Mouse (Mus musculus): ENCODE results near the gene Spen. TPM values are rescaled to one million over a fixed set of nuclear protein-coding genes. Genes with fewer than 3 reads are reported as not detected.

The Spen gene
- polyA plus RNA-seq, 1 experiment from 2014 or later: 6.2 TPM

DNA sequence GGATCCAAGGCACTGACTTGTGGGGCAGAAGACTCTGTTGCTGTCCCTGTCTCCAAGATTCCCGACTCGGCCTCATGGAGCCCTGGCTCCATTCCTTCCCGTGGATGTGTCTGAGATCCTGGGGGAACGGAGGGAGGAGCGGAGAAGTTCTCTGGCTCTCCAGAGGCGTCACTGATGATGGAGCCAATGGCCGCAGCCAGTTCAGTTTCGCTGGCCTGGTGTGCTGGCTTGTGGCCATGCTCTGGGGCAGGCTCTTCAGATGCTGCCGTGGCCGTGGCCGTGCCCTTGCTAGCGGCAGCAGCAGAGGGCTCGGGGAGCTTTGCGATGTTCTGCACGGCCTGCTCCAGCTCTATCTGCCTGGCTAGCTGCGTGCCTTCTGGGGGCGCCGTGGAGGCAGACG lies 64.0 kb downstream of the Spen start:
- WGBS: 80% methylated on average over 19 of the region's 19 CpGs
- ATAC-seq (replicated peaks; ENCODE audit: low FRiP score, low read depth): no peak
- H3K9ac ChIP-seq (ENCODE audit: low read depth, low read length): no peak overlapping the region

DNA sequence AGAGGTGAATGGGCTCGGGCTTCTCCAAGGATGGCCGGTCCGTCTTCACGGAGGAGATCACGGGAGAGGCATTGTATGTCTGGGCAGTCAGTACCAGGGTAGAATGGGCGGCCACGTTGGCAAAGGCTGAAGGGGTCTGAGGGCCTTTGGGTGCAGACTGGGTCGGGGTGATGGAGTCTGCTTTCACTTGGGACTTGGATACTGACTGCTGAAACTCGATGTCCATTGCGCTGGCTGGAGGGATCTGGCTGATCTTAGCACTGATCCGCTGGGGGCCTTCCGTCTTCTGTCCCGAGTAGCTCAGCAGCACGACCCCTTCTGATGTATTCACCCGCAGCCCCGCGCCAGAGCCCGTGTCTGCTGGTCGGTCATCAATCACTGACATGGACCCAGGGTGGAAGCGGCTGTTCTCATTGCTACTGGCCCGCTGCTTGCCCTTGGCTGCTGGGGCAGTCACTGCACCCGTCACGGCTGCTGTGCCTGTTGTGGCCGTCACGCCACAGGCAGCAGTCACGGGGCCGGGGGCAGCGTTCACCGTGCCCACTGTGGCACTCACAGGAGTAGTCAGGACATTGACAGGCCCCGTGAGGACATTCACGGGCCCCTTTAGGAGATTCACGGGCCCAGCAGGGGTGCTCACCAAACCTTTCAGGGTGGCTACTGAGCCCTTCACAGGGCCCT lies 65.6 kb downstream of the Spen start:
- H3K9ac ChIP-seq (ENCODE audit: low read depth, low read length): no peak overlapping the region
- H3K36me3 ChIP-seq (ENCODE audit: insufficient read depth, low read length): peaks cover 86% of the 10 kb centered on the region
- no peaks in the 10 kb centered on the region for H3K4me1 ChIP-seq (replicated peaks; ENCODE audit: insufficient read depth, low read length)
- no peak for ATAC-seq (replicated peaks; ENCODE audit: low FRiP score, low read depth)
- DNase-seq (ENCODE audit: low spot score): no peak
- no peak overlapping the region for H3K4me2 ChIP-seq (ENCODE audit: low read length)
- 69% methylated on average over 32 of the region's 32 CpGs for WGBS
- no peaks in the 10 kb centered on the region for H3K27me3 ChIP-seq (ENCODE audit: insufficient read depth, low read length)
- H3K4me3 ChIP-seq (replicated peaks; ENCODE audit: low read depth, low read length): no peak overlapping the region
- H3K27ac ChIP-seq: no peak overlapping the region
- no peak for TF ChIP-seq CTCF (IDR thresholded peaks at IDR 0.05; ENCODE audit: low read depth)
- no peaks in the 10 kb centered on the region for H3K9me3 ChIP-seq (replicated peaks; ENCODE audit: low read length)

More for the DNA sequence above, 64.0 kb downstream of the Spen start:
- Histone ChIP-seq H3K27ac (no peak overlapping the region), H3K36me3 (ENCODE audit: insufficient read depth, low read length) (peaks cover 88% of the 10 kb centered on the region), H3K4me1 (replicated peaks; ENCODE audit: insufficient read depth, low read length) (no peaks in the 10 kb centered on the region), H3K27me3 (ENCODE audit: insufficient read depth, low read length) (no peaks in the 10 kb centered on the region), H3K9me3 (replicated peaks; ENCODE audit: low read length) (no peaks in the 10 kb centered on the region), H3K4me3 (replicated peaks; ENCODE audit: low read depth, low read length) (no peak overlapping the region), H3K4me2 (ENCODE audit: low read length) (no peak overlapping the region)
- DNase-seq (ENCODE audit: low spot score): no peak
- TF ChIP-seq CTCF (IDR thresholded peaks at IDR 0.05; ENCODE audit: low read depth): no peak

DNA sequence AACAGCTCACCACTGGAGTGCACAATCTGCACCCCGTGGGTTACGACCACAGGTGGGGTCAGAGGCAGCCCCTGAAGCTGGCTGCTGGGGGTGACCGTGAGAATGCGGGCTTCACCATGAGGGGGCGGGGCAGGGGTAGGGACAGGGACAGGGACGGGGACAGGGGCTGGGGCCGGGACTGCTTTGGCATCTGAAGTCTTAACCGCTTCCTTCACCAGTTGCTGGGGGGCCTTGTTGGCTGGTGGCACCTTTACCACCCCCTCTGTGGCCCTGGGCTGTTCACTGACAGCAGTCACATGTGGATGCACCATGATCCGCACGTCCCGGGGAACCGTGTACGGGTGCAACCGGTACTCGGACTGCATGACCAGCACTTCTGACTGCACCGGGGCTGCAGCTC lies 66.9 kb downstream of the Spen start:
- 96% methylated on average over 16 of the region's 16 CpGs for WGBS
- H3K4me1 ChIP-seq (replicated peaks; ENCODE audit: insufficient read depth, low read length): no peaks in the 10 kb centered on the region

DNA sequence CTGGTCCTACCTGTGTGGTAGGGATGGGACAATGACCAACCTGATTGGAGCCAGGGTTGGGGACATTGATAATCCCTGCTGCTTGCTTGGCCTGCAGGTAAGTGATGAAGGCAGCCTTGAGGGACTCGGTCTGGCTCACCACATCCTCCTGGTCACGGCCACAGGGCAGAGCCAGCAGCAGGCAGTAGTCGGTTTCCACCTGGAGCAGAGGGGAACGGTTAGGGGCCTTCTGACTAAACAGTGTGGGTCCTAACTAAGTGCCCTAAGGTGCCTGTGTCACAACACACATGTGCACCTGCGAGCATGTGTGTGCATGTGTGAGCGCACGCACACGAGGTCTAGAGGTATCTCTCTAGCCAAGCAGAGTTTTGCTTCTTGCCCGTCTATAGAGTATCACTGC lies 69.1 kb downstream of the Spen start:
- no peak for ATAC-seq (replicated peaks; ENCODE audit: low FRiP score, low read depth)
- no peak for DNase-seq (ENCODE audit: low spot score)
- no peaks in the 10 kb centered on the region for H3K9me3 ChIP-seq (replicated peaks; ENCODE audit: low read length)
- no peak for TF ChIP-seq CTCF (IDR thresholded peaks at IDR 0.05; ENCODE audit: low read depth)
- H3K27me3 ChIP-seq (ENCODE audit: insufficient read depth, low read length): no peaks in the 10 kb centered on the region
- H3K27ac ChIP-seq: no peak overlapping the region
- no peak overlapping the region for H3K9ac ChIP-seq (ENCODE audit: low read depth, low read length)
- no peak overlapping the region for H3K4me3 ChIP-seq (replicated peaks; ENCODE audit: low read depth, low read length)
- no peak overlapping the region for H3K4me2 ChIP-seq (ENCODE audit: low read length)
- WGBS: 87% methylated on average over 9 of the region's 9 CpGs
- peaks cover 83% of the 10 kb centered on the region for H3K36me3 ChIP-seq (ENCODE audit: insufficient read depth, low read length)
- no peaks in the 10 kb centered on the region for H3K4me1 ChIP-seq (replicated peaks; ENCODE audit: insufficient read depth, low read length)

More for the DNA sequence above, 66.9 kb downstream of the Spen start:
- TF ChIP-seq CTCF (IDR thresholded peaks at IDR 0.05; ENCODE audit: low read depth): no peak
- Histone ChIP-seq H3K4me2 (ENCODE audit: low read length) (no peak overlapping the region), H3K27ac (no peak overlapping the region), H3K4me3 (replicated peaks; ENCODE audit: low read depth, low read length) (no peak overlapping the region), H3K9ac (ENCODE audit: low read depth, low read length) (no peak overlapping the region), H3K9me3 (replicated peaks; ENCODE audit: low read length) (no peaks in the 10 kb centered on the region), H3K27me3 (ENCODE audit: insufficient read depth, low read length) (no peaks in the 10 kb centered on the region), H3K36me3 (ENCODE audit: insufficient read depth, low read length) (peaks cover 84% of the 10 kb centered on the region)
- ATAC-seq (replicated peaks; ENCODE audit: low FRiP score, low read depth) (no peak), DNase-seq (ENCODE audit: low spot score) (no peak)

DNA sequence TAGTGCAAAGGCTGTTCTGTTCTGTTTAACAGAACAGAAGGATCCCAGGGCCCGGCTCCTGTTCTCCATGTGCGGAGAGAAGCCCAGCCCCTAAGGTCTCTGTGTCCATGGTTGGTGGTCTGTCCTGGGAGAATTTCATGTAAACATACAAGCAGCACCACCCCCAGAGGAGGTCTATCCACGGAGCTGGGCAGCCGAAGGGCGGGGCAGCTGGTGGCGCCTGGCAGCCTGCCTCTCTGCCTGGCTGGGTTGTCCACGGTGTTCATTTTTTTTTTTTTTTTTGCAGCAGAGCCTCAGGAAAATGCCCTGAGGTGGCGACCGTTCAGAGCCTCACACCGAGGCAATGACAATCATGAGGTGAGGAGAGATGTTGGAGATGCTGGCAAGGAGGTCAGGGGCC lies 69.8 kb downstream of the Spen start:
- no peak overlapping the region for H3K4me2 ChIP-seq (ENCODE audit: low read length)
- H3K27me3 ChIP-seq (ENCODE audit: insufficient read depth, low read length): no peaks in the 10 kb centered on the region
- no peak for ATAC-seq (replicated peaks; ENCODE audit: low FRiP score, low read depth)
- peaks cover 83% of the 10 kb centered on the region for H3K36me3 ChIP-seq (ENCODE audit: insufficient read depth, low read length)
- H3K4me3 ChIP-seq (replicated peaks; ENCODE audit: low read depth, low read length): no peak overlapping the region
- 53% methylated on average over 10 of the region's 10 CpGs for WGBS
- no peak overlapping the region for H3K9ac ChIP-seq (ENCODE audit: low read depth, low read length)
- TF ChIP-seq CTCF (IDR thresholded peaks at IDR 0.05; ENCODE audit: low read depth): no peak
- no peaks in the 10 kb centered on the region for H3K9me3 ChIP-seq (replicated peaks; ENCODE audit: low read length)
- no peaks in the 10 kb centered on the region for H3K4me1 ChIP-seq (replicated peaks; ENCODE audit: insufficient read depth, low read length)
- no peak for DNase-seq (ENCODE audit: low spot score)
- H3K27ac ChIP-seq: no peak overlapping the region

DNA sequence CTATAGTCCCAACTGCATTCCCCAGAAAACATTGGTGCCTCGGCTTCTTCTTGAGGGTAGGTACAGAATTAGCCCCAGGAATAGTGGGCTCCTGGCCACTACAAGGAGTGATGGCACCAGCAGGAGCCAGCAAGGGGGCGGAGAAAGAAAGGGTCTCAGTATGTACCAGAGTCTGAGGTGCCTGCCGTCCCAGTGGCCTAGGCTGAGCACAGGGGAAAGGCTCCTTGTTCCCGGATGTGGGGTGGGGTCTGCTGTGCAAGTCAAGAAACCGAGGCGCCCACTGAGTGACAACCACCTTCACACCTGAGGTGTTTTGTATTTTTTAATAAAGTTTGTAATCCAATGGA lies 70.8 kb downstream of the Spen start:
- no peak for TF ChIP-seq CTCF (IDR thresholded peaks at IDR 0.05; ENCODE audit: low read depth)
- ATAC-seq (replicated peaks; ENCODE audit: low FRiP score, low read depth): no peak
- 75% methylated on average over 6 of the region's 6 CpGs for WGBS
- DNase-seq (ENCODE audit: low spot score): no peak
- H3K4me2 ChIP-seq (ENCODE audit: low read length): no peak overlapping the region
- H3K27ac ChIP-seq: no peak overlapping the region
- H3K9ac ChIP-seq (ENCODE audit: low read depth, low read length): no peak overlapping the region
- H3K27me3 ChIP-seq (ENCODE audit: insufficient read depth, low read length): no peaks in the 10 kb centered on the region
- H3K4me3 ChIP-seq (replicated peaks; ENCODE audit: low read depth, low read length): no peak overlapping the region
- peaks cover 80% of the 10 kb centered on the region for H3K36me3 ChIP-seq (ENCODE audit: insufficient read depth, low read length)
- H3K9me3 ChIP-seq (replicated peaks; ENCODE audit: low read length): no peaks in the 10 kb centered on the region
- H3K4me1 ChIP-seq (replicated peaks; ENCODE audit: insufficient read depth, low read length): no peaks in the 10 kb centered on the region
